Mouse (Mus musculus): ENCODE measurements around the gene Vmn2r11. TPM values are rescaled to one million over a fixed set of nuclear protein-coding genes. Genes with fewer than 3 reads are reported as not detected.
"Not testable (repeated sequence)": the region's sequence is repeated elsewhere in the genome, so short reads cannot be mapped to it uniquely, and the experiment has no call there.

Gene Vmn2r11
- total RNA-seq (2014; rRNA removed) (not detected in 2 replicates), polyA plus RNA-seq (2015; fragmentation: Nextera tagmentation; extraction: Ambion mirVana) (not detected in 2 replicates)

GRCm38 (mm10) chr5:109059469-109059868, at the start of gene Vmn2r11:
TSS of gene Vmn2r11 (minus strand) at chr5:109059569.
- H3K27ac ChIP-seq (ENCODE audit: low read depth, low read length); H3K27me3 ChIP-seq (ENCODE audit: insufficient read depth, low read length); DNase-seq (ENCODE audit: low spot score); ATAC-seq (ENCODE audit: low FRiP score); H3K4me1 ChIP-seq (ENCODE audit: insufficient read depth, low read length); H3K4me3 ChIP-seq (ENCODE audit: low read depth, low read length); H3K36me3 ChIP-seq (ENCODE audit: insufficient read depth, low read length); H3K9ac ChIP-seq (replicated peaks; ENCODE audit: low read length, poor library complexity, severe bottlenecking); H3K4me2 ChIP-seq (ENCODE audit: low read depth, low read length, poor library complexity, severe bottlenecking): not testable (repeated sequence)
- 86% methylated on average over 3 of the region's 3 CpGs for WGBS
- peaks cover 13% of the 10 kb centered on the region; the same call in 1 of the 2 replicates for H3K9me3 ChIP-seq (ENCODE audit: low read length)

- H3K4me3 ChIP-seq (ENCODE audit: low read depth, low read length); ATAC-seq (ENCODE audit: low FRiP score); H3K9me3 ChIP-seq (ENCODE audit: low read length); H3K4me1 ChIP-seq (ENCODE audit: insufficient read depth, low read length); H3K4me2 ChIP-seq (ENCODE audit: low read depth, low read length, poor library complexity, severe bottlenecking); H3K27me3 ChIP-seq (ENCODE audit: insufficient read depth, low read length); DNase-seq (ENCODE audit: low spot score); H3K9ac ChIP-seq (replicated peaks; ENCODE audit: low read length, poor library complexity, severe bottlenecking); H3K36me3 ChIP-seq (ENCODE audit: insufficient read depth, low read length); H3K27ac ChIP-seq (ENCODE audit: low read depth, low read length): not testable (repeated sequence)
- WGBS, result 84% methylated on average over 5 of the region's 5 CpGs
Measured at GRCm38 (mm10) chr5:109097850-109098249, 38.5 kb upstream of the Vmn2r11 start, which contains the start of gene Vmn2r12. TSS of gene Vmn2r12 (minus strand) at chr5:109097950.

- DNase-seq (ENCODE audit: low spot score); H3K27ac ChIP-seq (ENCODE audit: low read depth, low read length); H3K4me2 ChIP-seq (ENCODE audit: low read depth, low read length, poor library complexity, severe bottlenecking); H3K27me3 ChIP-seq (ENCODE audit: insufficient read depth, low read length); ATAC-seq (ENCODE audit: low FRiP score); H3K36me3 ChIP-seq (ENCODE audit: insufficient read depth, low read length); H3K4me1 ChIP-seq (ENCODE audit: insufficient read depth, low read length); H3K9ac ChIP-seq (replicated peaks; ENCODE audit: low read length, poor library complexity, severe bottlenecking); H3K9me3 ChIP-seq (ENCODE audit: low read length); H3K4me3 ChIP-seq (ENCODE audit: low read depth, low read length): not testable (repeated sequence)
- WGBS, result 81% methylated on average over 3 of the region's 3 CpGs
Measured at GRCm38 (mm10) chr5:109096482-109096881, 37.1 kb upstream of the Vmn2r11 start.

GRCm38 (mm10) chr5:109072016-109072415, 12.6 kb upstream of the Vmn2r11 start:
- not testable (repeated sequence) for DNase-seq (ENCODE audit: low spot score); H3K27me3 ChIP-seq (ENCODE audit: insufficient read depth, low read length); H3K27ac ChIP-seq (ENCODE audit: low read depth, low read length); H3K9me3 ChIP-seq (ENCODE audit: low read length); H3K9ac ChIP-seq (replicated peaks; ENCODE audit: low read length, poor library complexity, severe bottlenecking); H3K4me2 ChIP-seq (ENCODE audit: low read depth, low read length, poor library complexity, severe bottlenecking); H3K4me3 ChIP-seq (ENCODE audit: low read depth, low read length); H3K4me1 ChIP-seq (ENCODE audit: insufficient read depth, low read length); H3K36me3 ChIP-seq (ENCODE audit: insufficient read depth, low read length); ATAC-seq (ENCODE audit: low FRiP score)
- 38% methylated on average over 4 of the region's 4 CpGs for WGBS

- ATAC-seq (ENCODE audit: low FRiP score), result no peak
- WGBS, result 76% methylated on average over 1 of the region's 1 CpGs
Measured at GRCm38 (mm10) chr5:109055286-109055685, 4.1 kb downstream of the Vmn2r11 start.

GRCm38 (mm10) chr5:109032591-109032990, 26.8 kb downstream of the Vmn2r11 start:
- Histone ChIP-seq H3K9me3 (ENCODE audit: low read length) (0 out of 2 replicates have a peak, but pooled peaks cover 4% of the 10 kb centered on the region), H3K27ac (ENCODE audit: low read depth, low read length) (no peak overlapping the region), H3K36me3 (ENCODE audit: insufficient read depth, low read length) (no peaks in the 10 kb centered on the region), H3K27me3 (ENCODE audit: insufficient read depth, low read length) (no peaks in the 10 kb centered on the region), H3K9ac (replicated peaks; ENCODE audit: low read length, poor library complexity, severe bottlenecking) (no peak overlapping the region), H3K4me2 (ENCODE audit: low read depth, low read length, poor library complexity, severe bottlenecking) (no peak overlapping the region), H3K4me3 (ENCODE audit: low read depth, low read length) (no peak overlapping the region), H3K4me1 (ENCODE audit: insufficient read depth, low read length) (no peaks in the 10 kb centered on the region)
- DNase-seq (ENCODE audit: low spot score) (no peak), ATAC-seq (ENCODE audit: low FRiP score) (no peak)
- 0 out of 2 replicates have a peak, but pooled peaks have one; percentile 8 for TF ChIP-seq CTCF (IDR thresholded peaks at IDR 0.05)

More at GRCm38 (mm10) chr5:109055286-109055685, 4.1 kb downstream of the Vmn2r11 start:
- Histone ChIP-seq H3K4me2 (ENCODE audit: low read depth, low read length, poor library complexity, severe bottlenecking) (no peak overlapping the region), H3K9me3 (ENCODE audit: low read length) (peaks cover 5% of the 10 kb centered on the region; the same call in 1 of the 2 replicates), H3K27ac (ENCODE audit: low read depth, low read length) (no peak overlapping the region), H3K36me3 (ENCODE audit: insufficient read depth, low read length) (no peaks in the 10 kb centered on the region), H3K9ac (replicated peaks; ENCODE audit: low read length, poor library complexity, severe bottlenecking) (no peak overlapping the region), H3K27me3 (ENCODE audit: insufficient read depth, low read length) (no peaks in the 10 kb centered on the region), H3K4me1 (ENCODE audit: insufficient read depth, low read length) (no peaks in the 10 kb centered on the region), H3K4me3 (ENCODE audit: low read depth, low read length) (no peak overlapping the region)
- TF ChIP-seq CTCF (IDR thresholded peaks at IDR 0.05), result no peak
- DNase-seq (ENCODE audit: low spot score), result no peak

GRCm38 (mm10) chr5:109006427-109006826, 52.9 kb downstream of the Vmn2r11 start, which contains the start of gene Vmn2r10:
TSS of gene Vmn2r10 (minus strand) at chr5:109006527.
- ATAC-seq (ENCODE audit: low FRiP score); H3K9me3 ChIP-seq (ENCODE audit: low read length); DNase-seq (ENCODE audit: low spot score); H3K4me3 ChIP-seq (ENCODE audit: low read depth, low read length); H3K27me3 ChIP-seq (ENCODE audit: insufficient read depth, low read length); H3K4me2 ChIP-seq (ENCODE audit: low read depth, low read length, poor library complexity, severe bottlenecking); H3K4me1 ChIP-seq (ENCODE audit: insufficient read depth, low read length); H3K27ac ChIP-seq (ENCODE audit: low read depth, low read length); H3K36me3 ChIP-seq (ENCODE audit: insufficient read depth, low read length); H3K9ac ChIP-seq (replicated peaks; ENCODE audit: low read length, poor library complexity, severe bottlenecking): not testable (repeated sequence)
